20 mouse cellular contexts compared by ENCODE assay signal in the genomic region with DNA sequence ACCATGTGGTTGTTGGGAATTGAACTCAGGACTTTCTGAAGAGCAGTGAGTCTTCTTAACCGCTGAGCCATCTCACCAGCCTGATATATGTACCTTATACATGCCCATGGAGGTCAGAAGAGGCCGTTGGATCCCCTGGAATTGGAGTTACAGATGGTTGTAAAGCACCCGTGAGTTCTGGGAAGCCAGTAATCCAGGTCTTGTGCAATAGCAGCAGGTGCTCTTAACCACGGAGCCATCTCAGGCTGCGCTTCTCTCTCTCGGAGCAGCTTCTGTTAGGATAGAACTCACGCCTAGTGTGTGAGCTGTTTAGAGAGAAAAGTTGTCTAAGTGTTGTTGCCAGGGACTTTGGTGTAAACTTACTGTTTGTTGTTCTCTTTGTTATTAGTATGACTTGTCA. TPM values are rescaled to one million over a fixed set of nuclear protein-coding genes. Genes with fewer than 3 reads are reported as not detected.
DNase-seq lines count a peak whose midpoint lies in the region; ATAC-seq and TF ChIP-seq lines count a peak whose summit lies in the region.
"Had no signal": no experiment of that assay in that cellular context is flagged by ENCODE, and none has a peak within 500 bp of the region (broad histone marks: within the 10 kb centered on the region; RNA-seq: fewer than 3 reads in every experiment).

No protein-coding gene starts in this region.

- H3K4me3 ChIP-seq in liver, adult 2 months (ENCODE audit: insufficient read depth, low read depth, low read length), result no peak overlapping the region
- H3K4me3 ChIP-seq in liver, embryonic 11.5 days (ENCODE audit: low read depth, low read length), result no peak overlapping the region
- no peak overlapping the region for H3K4me3 ChIP-seq in myocyte
- H3K4me3 ChIP-seq: embryonic facial prominence, embryonic 12.5 days; hindbrain, embryonic 12.5 days had no signal

- TF ChIP-seq CTCF in liver, adult 2 months (IDR thresholded peaks at IDR 0.05; ENCODE audit: low read depth, low read length), result no peak

- 23% methylated on average over 7 of the region's 7 CpGs for WGBS in liver, adult 2 months
- 84% methylated on average over 7 of the region's 7 CpGs for whole genome bisulfite sequencing in liver, embryonic 11.5 days

- TF ChIP-seq POLR2A in liver, adult 2 months (IDR thresholded peaks at IDR 0.05; ENCODE audit: extremely low read depth, insufficient read depth, low read length), result no peak
- TF ChIP-seq POLR2A in myocyte (IDR thresholded peaks at IDR 0.05; ENCODE audit: insufficient read length, low read depth), result no peak

- H3K27ac ChIP-seq in liver, adult 2 months (replicated peaks; ENCODE audit: insufficient read depth, low read depth, low read length), result 0 out of 2 replicates have a peak overlapping the region, but pooled peaks have one; percentile 27
- H3K27ac ChIP-seq in liver, embryonic 11.5 days (ENCODE audit: low read depth, low read length), result no peak overlapping the region
- H3K27ac ChIP-seq: embryonic facial prominence, embryonic 12.5 days; hindbrain, embryonic 12.5 days had no signal

- no peak overlapping the region for H3K9ac ChIP-seq in liver, adult 2 months (ENCODE audit: low read depth, low read length)
- no peak overlapping the region for H3K9ac ChIP-seq in liver, embryonic 11.5 days (ENCODE audit: low read depth, low read length)
- H3K9ac ChIP-seq: embryonic facial prominence, embryonic 12.5 days; hindbrain, embryonic 12.5 days had no signal

- peaks cover 20% of the 10 kb centered on the region for H3K36me3 ChIP-seq in liver, adult 2 months (ENCODE audit: control insufficient read depth, insufficient read depth, low read length)
- peaks cover 18% of the 10 kb centered on the region for H3K36me3 ChIP-seq in liver, embryonic 11.5 days (ENCODE audit: control insufficient read depth, insufficient read depth, low read length)
- H3K36me3 ChIP-seq in myocyte (ENCODE audit: control insufficient read depth, insufficient read depth), result peaks cover 21% of the 10 kb centered on the region

- H3K9me3 ChIP-seq in liver, embryonic 11.5 days (ENCODE audit: control insufficient read depth, low read length), result no peaks in the 10 kb centered on the region
- H3K9me3 ChIP-seq: embryonic facial prominence, embryonic 12.5 days; hindbrain, embryonic 12.5 days had no signal

- H3K4me1 ChIP-seq in liver, adult 2 months (ENCODE audit: control insufficient read depth, insufficient read depth, low read length), result peaks cover 22% of the 10 kb centered on the region
- peaks cover 7% of the 10 kb centered on the region for H3K4me1 ChIP-seq in liver, embryonic 11.5 days (replicated peaks; ENCODE audit: control insufficient read depth, insufficient read depth, low read length)

- no peak overlapping the region for H3K4me2 ChIP-seq in liver, embryonic 11.5 days
- H3K4me2 ChIP-seq in myocyte (ENCODE audit: low read depth), result no peak overlapping the region
- H3K4me2 ChIP-seq: embryonic facial prominence, embryonic 12.5 days; hindbrain, embryonic 12.5 days had no signal

- ATAC-seq in liver, embryonic 11.5 days (replicated peaks; ENCODE audit: low FRiP score), result no peak
- ATAC-seq in megakaryocyte progenitor cell, adult 5-6 weeks (replicated peaks; ENCODE audit: poor library complexity), result no peak
- ATAC-seq: activated CD4-positive, CD25-positive, alpha-beta regulatory T cell, adult 4 months; forebrain, embryonic 14.5 days; hindbrain, embryonic 16.5 days; inflammation-experienced regulatory T-cells, adult 6 months had no signal

- H3K27me3 ChIP-seq in liver, adult 2 months (ENCODE audit: control insufficient read depth, insufficient read depth, low read length), result no peaks in the 10 kb centered on the region
- no peaks in the 10 kb centered on the region for H3K27me3 ChIP-seq in liver, embryonic 11.5 days (replicated peaks; ENCODE audit: control insufficient read depth, insufficient read depth, low read length)
- H3K27me3 ChIP-seq in myocyte (ENCODE audit: control insufficient read depth, insufficient read depth, insufficient read length), result no peaks in the 10 kb centered on the region
- H3K27me3 ChIP-seq: embryonic facial prominence, embryonic 12.5 days; hindbrain, embryonic 12.5 days had no signal

- no peak overlapping the region for H3ac ChIP-seq in myocyte (ENCODE audit: control insufficient read depth, insufficient read length)

- intact Hi-C loops in left cerebral cortex, postnatal 10 days (cut with DNase I), result no loop called here

- peaks cover 40% of the 10 kb centered on the region for H3K79me2 ChIP-seq in liver, adult 2 months (ENCODE audit: control insufficient read depth, insufficient read depth, low read length)
- peaks cover 86% of the 10 kb centered on the region for H3K79me2 ChIP-seq in myocyte (ENCODE audit: control insufficient read depth, insufficient read depth)

- DNase-seq in liver, adult 2 months (ENCODE audit: extremely low read depth, low read depth, low spot score), result peak; percentile 65
- no peak for DNase-seq in liver, embryonic 11.5 days (ENCODE audit: low spot score)
- DNase-seq in R1 (ENCODE audit: low read depth, low spot score), result peak; percentile 22
- no peak for DNase-seq in left cerebral cortex, postnatal 10 days (ENCODE audit: extremely low spot score in 1 of 2, low spot score in 2 of 2)
- DNase-seq: adrenal gland, postnatal 14 days; B cell, adult 2 months; cerebellum, adult 11-12 months; cerebellum, adult 9-10 months; cerebellum, postnatal 25 days; gastrocnemius, postnatal 10 days; heart, postnatal 10 days; heart, postnatal 4 days had no signal

TF ChIP-seq in myocyte, 11 proteins besides CTCF, POLR2A, EP300 and RAD21:
- no peak for TF ChIP-seq REST (IDR thresholded peaks at IDR 0.05; ENCODE audit: insufficient read depth, insufficient read length)
- peak in 2 of 3 experiments; percentile 34 to 76 for TF ChIP-seq MYOG (IDR thresholded peaks at IDR 0.05; ENCODE audit: control insufficient read depth in 1 of 3, insufficient read depth in 1 of 3, insufficient read length in 2 of 3, low read depth in 2 of 3)
- TF ChIP-seq SRF (IDR thresholded peaks at IDR 0.05; ENCODE audit: control insufficient read depth, insufficient read length, low read depth), result no peak
- no peak for TF ChIP-seq POLR2AphosphoS2 (IDR thresholded peaks at IDR 0.05; ENCODE audit: insufficient read length, low read depth)
- peak in 2 of 3 experiments; percentile 61 to 80 for TF ChIP-seq MYOD1 (IDR thresholded peaks at IDR 0.05; ENCODE audit: control insufficient read depth in 1 of 3, insufficient read length in 2 of 3, low read depth in 2 of 3)
- TF ChIP-seq TCF12 (IDR thresholded peaks at IDR 0.05; ENCODE audit: insufficient read depth, poor library complexity, severe bottlenecking), result peak; percentile 62
- no peak for TF ChIP-seq USF1 (IDR thresholded peaks at IDR 0.05; ENCODE audit: low read depth)
- peak; percentile 28 for TF ChIP-seq TCF3 (IDR thresholded peaks at IDR 0.05; ENCODE audit: insufficient read length, low read depth)
- no peak for TF ChIP-seq E2F4 (IDR thresholded peaks at IDR 0.05; ENCODE audit: insufficient read depth)
- TF ChIP-seq CEBPB (IDR thresholded peaks at IDR 0.05; ENCODE audit: insufficient read depth, poor library complexity, severe bottlenecking), result peak; percentile 92
- TF ChIP-seq MAX (IDR thresholded peaks at IDR 0.05; ENCODE audit: low read depth), result no peak
TF ChIP-seq in myocyte: peak in this region for 5.

RNA-seq across cellular contexts. Expression of a gene that starts 3.9 kb away (rescaled TPM):
- 204 and 240 TPM in 2 replicates for total RNA-seq in liver, adult 2 months (2014; rRNA removed)
- 27.7 and 28.9 TPM in 2 replicates for polyA plus RNA-seq in liver, adult 2 months (2012; rRNA removed)
- 602 and 638 TPM in 2 replicates for polyA plus RNA-seq in liver, embryonic 11.5 days (2014; fragmentation: Nextera tagmentation; extraction: Ambion mirVana)
- polyA plus RNA-seq in myocyte (2012; fragmentation: generic; extraction: Trizol), result 210 TPM
- 100 to 1,000 TPM; 244 to 255 TPM for total RNA-seq in left cerebral cortex, postnatal 10 days (2021)
- 402 and 411 TPM in 2 replicates for total RNA-seq in megakaryocyte progenitor cell, adult 5-6 weeks (2015)
- 408 and 433 TPM in 2 replicates for total RNA-seq in megakaryocyte progenitor cell, adult 5-6 weeks (2017)

RNA-seq across cellular contexts. Expression of a gene that starts 37.4 kb away (rescaled TPM):
- 6.6 and 6.8 TPM in 2 replicates for total RNA-seq in liver, adult 2 months (2014; rRNA removed)
- 1.3 TPM in 2 replicates for polyA plus RNA-seq in liver, adult 2 months (2012; rRNA removed)
- polyA plus RNA-seq in liver, embryonic 11.5 days (2014; fragmentation: Nextera tagmentation; extraction: Ambion mirVana), result 31.6 and 32.5 TPM in 2 replicates
- polyA plus RNA-seq in myocyte (2012; fragmentation: generic; extraction: Trizol), result 1.7 TPM
- total RNA-seq in left cerebral cortex, postnatal 10 days (2021), result 10 to 100 TPM; 31.2 to 32.2 TPM
- 25.8 and 26.6 TPM in 2 replicates for total RNA-seq in megakaryocyte progenitor cell, adult 5-6 weeks (2015)
- 36.6 and 47.5 TPM in 2 replicates for total RNA-seq in megakaryocyte progenitor cell, adult 5-6 weeks (2017)

RNA-seq across cellular contexts. Expression of a gene that starts 40.7 kb away (rescaled TPM):
- 26.8 and 31.0 TPM in 2 replicates for total RNA-seq in liver, adult 2 months (2014; rRNA removed)
- 17.3 and 19.2 TPM in 2 replicates for polyA plus RNA-seq in liver, adult 2 months (2012; rRNA removed)
- polyA plus RNA-seq in liver, embryonic 11.5 days (2014; fragmentation: Nextera tagmentation; extraction: Ambion mirVana), result 197 and 201 TPM in 2 replicates
- polyA plus RNA-seq in myocyte (2012; fragmentation: generic; extraction: Trizol), result 123 TPM
- total RNA-seq in left cerebral cortex, postnatal 10 days (2021), result 100 to 1,000 TPM; 184 to 195 TPM
- total RNA-seq in megakaryocyte progenitor cell, adult 5-6 weeks (2015), result 92.6 and 131 TPM in 2 replicates
- total RNA-seq in megakaryocyte progenitor cell, adult 5-6 weeks (2017), result 47.2 and 60.3 TPM in 2 replicates

Comparison
In these comparisons a context has a peak if more than half of its experiments do, and no peak if none do; other contexts are left out.
1. DNase-seq: peak in liver, adult 2 months (single experiment) and R1 (single experiment); none in liver, embryonic 11.5 days (single experiment) and left cerebral cortex, postnatal 10 days (0 of 2).